Mouse (Mus musculus) embryonic fibroblast, embryonic 13.5 days (primary cell): ENCODE results near the gene Ngly1.

Experiments used
- CTCF ChIP-seq: IDR thresholded peaks from 2 replicates; pipeline ENCODE4 v1.5.1; 2011; ENCODE audit warnings: mild to moderate bottlenecking, control low read depth, low read length, moderate library complexity, borderline replicate concordance; ENCODE audit not compliant: insufficient read depth
- POLR2A ChIP-seq: IDR thresholded peaks from 2 replicates; pipeline ENCODE4 v1.6.1; 2011; ENCODE audit warnings: low read depth, mild to moderate bottlenecking, control low read depth, low read length, moderate library complexity

- TF ChIP-seq CTCF (no peak), POLR2A (no peak)
Observed at GRCm38 (mm10) chr14:16293015-16293414, 43.9 kb downstream of the Ngly1 start.
